Mouse (Mus musculus): ENCODE measurements around the gene Tkt. TPM values are rescaled to one million over a fixed set of nuclear protein-coding genes. Genes with fewer than 3 reads are reported as not detected.
A peak's percentile ranks its signal among the peaks of the same experiment; 100 is the strongest.

Tkt gene
- polyA plus RNA-seq, 1 experiment from 2014 or later = 174 TPM

DNA sequence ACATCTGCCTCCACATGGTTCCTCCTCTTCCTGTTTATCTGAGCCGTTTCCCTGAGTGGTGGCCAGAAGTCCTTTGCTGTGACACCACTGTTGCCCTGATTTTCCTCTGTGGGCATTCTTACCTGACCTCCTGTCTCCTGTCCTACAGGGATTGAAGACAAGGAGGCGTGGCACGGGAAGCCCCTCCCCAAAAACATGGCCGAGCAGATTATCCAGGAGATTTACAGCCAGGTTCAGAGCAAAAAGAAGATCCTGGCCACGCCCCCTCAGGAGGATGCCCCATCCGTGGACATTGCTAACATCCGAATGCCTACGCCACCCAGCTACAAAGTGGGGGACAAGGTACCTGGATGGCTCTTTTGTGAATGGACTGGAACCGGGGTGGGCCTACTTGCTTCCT lies 19.9 kb downstream of the Tkt start:
- Histone ChIP-seq H3K4me2 (replicated peaks; ENCODE audit: low read depth) (no peak overlapping the region), H3K9me3 (ENCODE audit: control insufficient read depth) (no peaks in the 10 kb centered on the region)

DNA sequence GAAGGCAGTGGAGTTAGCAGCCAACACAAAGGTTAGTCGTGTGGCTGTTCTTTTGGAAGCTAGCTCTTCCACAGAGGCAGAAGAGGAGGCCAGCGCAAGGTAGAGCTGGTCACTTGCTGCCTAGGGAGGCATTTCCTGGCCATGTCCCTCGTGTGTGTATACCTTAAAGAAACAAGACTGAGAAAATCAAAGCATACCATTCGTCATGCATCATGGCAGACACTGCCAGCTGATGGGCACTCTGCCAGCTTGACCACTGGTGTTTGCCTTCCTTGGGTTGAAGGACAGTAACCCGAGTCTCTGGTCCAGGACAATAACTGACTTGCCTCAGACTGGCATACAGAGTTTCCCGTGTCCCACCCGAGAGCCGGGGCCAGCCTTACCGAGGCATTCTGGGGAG lies 22.1 kb downstream of the Tkt start:
- Histone ChIP-seq H3K27me3 (replicated peaks; ENCODE audit: control insufficient read depth, insufficient read depth, low read length) (no peaks in the 10 kb centered on the region), H3K9me3 (ENCODE audit: control insufficient read depth) (no peaks in the 10 kb centered on the region), H3K27ac (ENCODE audit: low read depth, low read length) (peak overlapping the region; percentile 60; the same call in 1 of the 2 replicates), H3K4me3 (ENCODE audit: low read depth, low read length) (no peak overlapping the region), H3K4me2 (replicated peaks; ENCODE audit: low read depth) (no peak overlapping the region), H3K9ac (ENCODE audit: low read depth, low read length) (no peak overlapping the region), H3K4me1 (replicated peaks; ENCODE audit: control insufficient read depth, insufficient read depth, low read length) (no peaks in the 10 kb centered on the region), H3K36me3 (ENCODE audit: control insufficient read depth, insufficient read depth) (peaks cover 97% of the 10 kb centered on the region)
- no peak for TF ChIP-seq CTCF (IDR thresholded peaks at IDR 0.05; ENCODE audit: low read depth)
- no peak for ATAC-seq
- WGBS = 81% methylated on average over 9 of the region's 9 CpGs

More for the DNA sequence above, 19.9 kb downstream of the Tkt start:
- WGBS = 87% methylated on average over 9 of the region's 9 CpGs
- Histone ChIP-seq H3K4me3 (ENCODE audit: low read depth, low read length) (no peak overlapping the region), H3K27me3 (replicated peaks; ENCODE audit: control insufficient read depth, insufficient read depth, low read length) (no peaks in the 10 kb centered on the region), H3K27ac (ENCODE audit: low read depth, low read length) (no peak overlapping the region), H3K36me3 (ENCODE audit: control insufficient read depth, insufficient read depth) (peaks cover 93% of the 10 kb centered on the region), H3K4me1 (replicated peaks; ENCODE audit: control insufficient read depth, insufficient read depth, low read length) (no peaks in the 10 kb centered on the region), H3K9ac (ENCODE audit: low read depth, low read length) (no peak overlapping the region)
- no peak for ATAC-seq
- TF ChIP-seq CTCF (IDR thresholded peaks at IDR 0.05; ENCODE audit: low read depth) = no peak

DNA sequence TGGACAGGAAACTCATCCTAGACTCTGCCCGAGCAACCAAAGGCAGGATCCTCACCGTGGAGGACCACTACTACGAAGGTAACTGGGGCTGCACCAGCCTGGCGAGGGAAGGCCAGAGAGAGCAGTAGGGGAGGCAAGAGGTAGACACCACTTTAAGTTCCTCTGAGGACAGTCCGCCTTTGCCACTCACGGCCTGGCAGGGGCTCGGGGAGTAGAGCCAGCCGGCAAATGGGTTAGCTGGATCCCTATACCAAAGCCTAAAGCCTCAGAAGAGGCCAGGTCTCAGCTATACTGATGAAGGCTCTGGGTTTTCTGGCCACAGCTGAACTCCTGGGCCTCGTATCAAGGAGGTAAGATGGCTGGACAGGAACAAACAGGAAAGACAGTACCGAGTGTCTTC lies 24.1 kb downstream of the Tkt start:
- H3K36me3 ChIP-seq (ENCODE audit: control insufficient read depth, insufficient read depth) = peaks cover 84% of the 10 kb centered on the region
- H3K4me1 ChIP-seq (replicated peaks; ENCODE audit: control insufficient read depth, insufficient read depth, low read length) = no peaks in the 10 kb centered on the region
- no peak overlapping the region for H3K27ac ChIP-seq (ENCODE audit: low read depth, low read length)
- ATAC-seq = no peak
- no peaks in the 10 kb centered on the region for H3K27me3 ChIP-seq (replicated peaks; ENCODE audit: control insufficient read depth, insufficient read depth, low read length)
- no peak overlapping the region for H3K4me3 ChIP-seq (ENCODE audit: low read depth, low read length)
- no peak for TF ChIP-seq CTCF (IDR thresholded peaks at IDR 0.05; ENCODE audit: low read depth)
- H3K9me3 ChIP-seq (ENCODE audit: control insufficient read depth) = no peaks in the 10 kb centered on the region
- 82% methylated on average over 10 of the region's 10 CpGs for WGBS
- H3K9ac ChIP-seq (ENCODE audit: low read depth, low read length) = no peak overlapping the region
- H3K4me2 ChIP-seq (replicated peaks; ENCODE audit: low read depth) = no peak overlapping the region

DNA sequence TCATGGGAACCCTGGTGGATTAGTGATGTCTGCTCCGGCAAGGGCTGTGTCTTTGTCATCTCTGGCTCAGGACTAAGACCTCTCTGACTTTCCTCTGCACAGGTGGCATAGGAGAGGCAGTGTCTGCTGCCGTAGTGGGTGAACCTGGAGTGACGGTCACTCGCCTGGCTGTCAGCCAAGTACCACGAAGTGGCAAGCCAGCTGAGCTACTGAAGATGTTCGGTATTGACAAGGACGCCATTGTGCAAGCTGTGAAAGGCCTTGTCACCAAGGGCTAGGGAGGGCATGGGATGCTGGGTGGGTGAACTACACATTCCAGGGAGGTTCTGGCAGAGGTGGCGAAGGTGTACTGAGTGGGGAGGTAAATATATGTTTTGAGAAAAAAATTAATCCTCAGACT lies 25.1 kb downstream of the Tkt start:
- Histone ChIP-seq H3K36me3 (ENCODE audit: control insufficient read depth, insufficient read depth) (peaks cover 75% of the 10 kb centered on the region), H3K4me2 (replicated peaks; ENCODE audit: low read depth) (no peak overlapping the region), H3K9me3 (ENCODE audit: control insufficient read depth) (no peaks in the 10 kb centered on the region), H3K4me3 (ENCODE audit: low read depth, low read length) (no peak overlapping the region), H3K27ac (ENCODE audit: low read depth, low read length) (no peak overlapping the region), H3K27me3 (replicated peaks; ENCODE audit: control insufficient read depth, insufficient read depth, low read length) (no peaks in the 10 kb centered on the region), H3K4me1 (replicated peaks; ENCODE audit: control insufficient read depth, insufficient read depth, low read length) (peaks cover 3% of the 10 kb centered on the region; the same call in 1 of the 2 replicates), H3K9ac (ENCODE audit: low read depth, low read length) (no peak overlapping the region)
- TF ChIP-seq CTCF (IDR thresholded peaks at IDR 0.05; ENCODE audit: low read depth) = no peak
- ATAC-seq = no peak
- whole genome bisulfite sequencing = 52% methylated on average over 8 of the region's 8 CpGs

DNA sequence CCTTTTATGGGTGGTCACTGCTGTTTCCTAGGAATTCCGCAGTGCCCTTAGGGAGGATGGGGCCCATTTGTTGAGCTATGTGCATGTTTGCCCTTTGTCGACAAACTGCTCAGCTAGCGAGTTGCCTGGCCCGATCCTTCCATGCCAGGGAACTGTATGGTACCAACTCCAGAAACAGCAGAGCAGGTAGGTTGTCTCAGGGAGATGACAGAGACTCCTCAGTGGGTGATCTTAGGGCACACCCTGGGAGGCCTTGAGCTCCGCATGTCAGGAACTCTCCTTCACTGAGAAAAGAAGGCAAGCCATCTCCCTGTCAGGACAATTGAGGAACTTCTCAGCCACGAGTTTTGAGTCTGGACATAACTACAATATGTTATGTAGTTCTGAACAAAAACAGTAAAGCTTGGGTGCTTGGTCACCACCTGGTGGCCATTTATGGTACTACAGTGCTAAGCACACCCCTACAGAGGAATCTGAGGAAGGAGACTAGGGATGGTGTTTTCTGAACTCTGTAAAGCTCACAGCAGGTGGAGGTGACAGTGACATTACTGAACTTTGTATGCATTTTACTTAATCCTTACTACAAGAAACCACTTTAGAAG lies 25.9 kb downstream of the Tkt start:
- H3K27ac ChIP-seq (ENCODE audit: low read depth, low read length) = no peak overlapping the region; the same call in 1 of the 2 replicates
- H3K9ac ChIP-seq (ENCODE audit: low read depth, low read length) = no peak overlapping the region
- H3K4me1 ChIP-seq (replicated peaks; ENCODE audit: control insufficient read depth, insufficient read depth, low read length) = peaks cover 3% of the 10 kb centered on the region; the same call in 1 of the 2 replicates
- 61% methylated on average over 6 of the region's 6 CpGs for WGBS
- no peak overlapping the region for H3K4me2 ChIP-seq (replicated peaks; ENCODE audit: low read depth)
- no peak overlapping the region for H3K4me3 ChIP-seq (ENCODE audit: low read depth, low read length)
- no peaks in the 10 kb centered on the region for H3K27me3 ChIP-seq (replicated peaks; ENCODE audit: control insufficient read depth, insufficient read depth, low read length)
- H3K36me3 ChIP-seq (ENCODE audit: control insufficient read depth, insufficient read depth) = peaks cover 66% of the 10 kb centered on the region
- no peaks in the 10 kb centered on the region for H3K9me3 ChIP-seq (ENCODE audit: control insufficient read depth)
- ATAC-seq = no peak
- TF ChIP-seq CTCF (IDR thresholded peaks at IDR 0.05; ENCODE audit: low read depth) = peak; percentile 96

DNA sequence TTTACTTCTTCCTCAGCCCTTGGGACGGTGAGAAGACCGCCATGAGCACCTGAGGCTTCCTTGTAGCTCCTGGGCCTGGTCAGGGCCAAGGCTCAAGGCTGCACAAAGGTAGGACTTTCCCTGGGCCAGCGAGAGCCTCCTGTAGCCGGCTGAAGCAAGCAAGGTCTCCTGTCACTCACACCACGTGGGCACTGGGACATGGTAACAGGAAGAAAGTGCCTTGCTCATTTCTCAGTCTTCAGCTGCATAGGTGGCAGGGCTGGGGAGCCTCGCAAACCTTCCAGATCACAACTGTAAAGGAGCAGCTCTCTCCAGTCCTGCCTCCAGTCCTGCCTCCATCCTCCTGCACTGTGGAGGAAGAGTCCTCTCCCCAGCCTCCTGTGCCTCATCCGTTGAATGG lies 27.6 kb downstream of the Tkt start:
- no peak overlapping the region for H3K27ac ChIP-seq (ENCODE audit: low read depth, low read length)
- no peak overlapping the region for H3K9ac ChIP-seq (ENCODE audit: low read depth, low read length)
- H3K27me3 ChIP-seq (replicated peaks; ENCODE audit: control insufficient read depth, insufficient read depth, low read length) = no peaks in the 10 kb centered on the region
- WGBS = 57% methylated on average over 7 of the region's 7 CpGs
- peaks cover 50% of the 10 kb centered on the region for H3K36me3 ChIP-seq (ENCODE audit: control insufficient read depth, insufficient read depth)
- no peak for ATAC-seq
- H3K4me3 ChIP-seq (ENCODE audit: low read depth, low read length) = no peak overlapping the region
- no peak for TF ChIP-seq CTCF (IDR thresholded peaks at IDR 0.05; ENCODE audit: low read depth)
- peaks cover 3% of the 10 kb centered on the region; the same call in 1 of the 2 replicates for H3K4me1 ChIP-seq (replicated peaks; ENCODE audit: control insufficient read depth, insufficient read depth, low read length)
- H3K9me3 ChIP-seq (ENCODE audit: control insufficient read depth) = no peaks in the 10 kb centered on the region
- no peak overlapping the region for H3K4me2 ChIP-seq (replicated peaks; ENCODE audit: low read depth)

Data from intestine, postnatal 0 days (tissue).